Mouse (Mus musculus): ENCODE measurements around the gene Pdlim5. TPM values are rescaled to one million over a fixed set of nuclear protein-coding genes. Genes with fewer than 3 reads are reported as not detected.

The Pdlim5 gene
- total RNA-seq, 2 experiments from 2014 or later, result 18.9 to 20.4 TPM

DNA sequence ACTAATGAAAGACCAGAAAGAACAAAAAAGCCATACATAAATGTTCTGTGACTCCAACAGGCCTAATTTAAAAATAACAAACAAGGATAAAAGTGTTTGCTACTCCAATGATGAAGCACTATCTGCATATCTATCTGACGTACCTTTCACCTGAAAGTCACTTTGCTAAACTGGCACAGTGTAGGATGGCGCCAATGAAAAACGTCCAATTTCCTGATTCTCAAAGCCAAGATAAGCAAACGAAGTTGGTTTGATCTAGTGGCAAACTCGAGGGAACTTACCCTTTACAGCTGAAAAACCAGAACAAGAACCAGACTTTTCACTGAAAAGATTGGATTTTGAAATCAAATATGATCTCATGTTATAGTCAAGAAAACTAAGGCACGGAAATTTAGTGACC is 49.2 kb downstream of the Pdlim5 start:
- intact Hi-C loops (cut with DNase I), result no loop called here

DNA sequence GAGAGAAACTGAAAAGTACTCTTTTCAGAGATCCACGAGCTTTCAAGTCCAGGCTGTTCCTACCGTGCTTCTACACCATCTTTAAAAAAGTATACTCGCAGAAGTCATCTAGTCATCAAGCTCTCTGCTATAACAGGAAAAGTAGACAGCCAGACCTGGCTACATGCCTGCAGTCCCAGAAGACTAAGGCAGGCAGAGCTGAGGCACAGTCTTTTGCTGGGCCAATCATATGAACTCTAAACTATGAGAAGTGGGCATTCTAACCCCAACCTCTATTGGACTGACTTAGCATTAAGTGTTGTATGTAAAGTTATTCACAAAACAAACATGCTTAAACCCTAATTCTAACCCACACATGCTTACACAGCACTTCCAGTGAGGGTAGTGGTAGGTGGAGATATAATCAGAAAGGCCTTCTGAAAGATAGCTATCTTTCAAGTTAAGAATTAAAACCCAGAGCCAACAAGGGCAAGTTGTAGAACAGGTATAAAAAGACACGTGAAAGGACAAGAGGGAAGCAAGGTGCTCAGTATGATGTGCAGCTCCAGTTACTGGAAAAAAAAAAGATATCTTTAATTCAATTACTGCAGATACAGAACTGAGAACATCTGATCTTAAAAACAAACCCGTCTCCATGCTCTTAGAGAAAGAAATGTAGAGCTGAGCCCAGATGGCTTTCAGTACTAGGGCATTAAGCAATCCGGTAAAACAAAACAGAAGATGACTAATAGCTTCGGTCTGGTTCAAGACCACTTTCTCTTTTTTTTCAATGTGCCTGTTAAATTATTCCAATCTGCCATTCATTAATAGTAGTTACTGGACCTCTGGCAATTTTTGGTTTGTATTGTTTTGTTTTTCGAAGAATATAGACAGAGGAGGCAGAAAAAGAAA is 50.0 kb downstream of the Pdlim5 start:
- intact Hi-C loops (cut with DNase I), result no loop called here
- DNase-seq (ENCODE audit: low spot score in 2 of 2), result no peak

More for the DNA sequence above, 49.2 kb downstream of the Pdlim5 start:
- DNase-seq (ENCODE audit: low spot score in 2 of 2), result no peak

DNA sequence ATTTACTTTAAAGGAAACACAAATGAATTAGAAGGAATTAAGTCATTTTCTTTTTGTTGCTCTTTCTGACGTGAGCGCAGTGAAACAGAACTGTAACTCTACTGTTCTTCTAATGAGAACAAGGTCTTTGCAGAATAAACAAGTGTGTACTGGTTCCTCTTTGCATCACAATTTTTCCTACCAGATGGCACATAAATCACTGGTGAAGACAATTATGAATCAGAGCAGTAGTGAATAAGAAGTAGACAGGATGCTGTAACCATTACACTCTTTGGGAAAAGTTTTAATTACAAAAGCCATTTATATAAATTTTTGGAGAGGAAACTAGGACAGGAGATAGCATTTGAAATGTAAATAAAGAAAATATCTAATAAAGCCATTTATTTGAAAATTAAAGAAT is 51.7 kb downstream of the Pdlim5 start:
- intact Hi-C loops (cut with DNase I), result no loop called here
- no peak for DNase-seq (ENCODE audit: low spot score in 2 of 2)

DNA sequence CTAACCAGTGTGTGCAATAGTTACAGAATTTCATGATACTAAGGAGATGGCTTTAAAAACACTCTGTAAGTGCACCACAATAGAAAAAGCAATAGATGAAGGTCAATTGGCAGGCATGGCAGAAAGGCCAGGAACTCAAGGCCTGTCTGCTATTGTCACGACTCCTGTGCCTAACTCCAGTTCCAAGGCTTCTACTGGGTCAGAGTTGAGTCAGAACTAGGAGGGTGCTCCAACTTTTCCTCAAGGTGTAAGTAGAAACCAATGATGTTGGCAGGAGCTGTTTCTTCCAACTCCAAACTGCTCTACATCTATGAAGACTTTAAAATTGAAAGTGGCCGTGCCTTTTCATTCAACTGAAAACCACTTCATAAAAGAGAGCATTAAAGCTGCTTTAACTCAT is 54.8 kb downstream of the Pdlim5 start:
- DNase-seq (ENCODE audit: low spot score in 2 of 2), result no peak
- intact Hi-C loops (cut with DNase I), result no loop called here

DNA sequence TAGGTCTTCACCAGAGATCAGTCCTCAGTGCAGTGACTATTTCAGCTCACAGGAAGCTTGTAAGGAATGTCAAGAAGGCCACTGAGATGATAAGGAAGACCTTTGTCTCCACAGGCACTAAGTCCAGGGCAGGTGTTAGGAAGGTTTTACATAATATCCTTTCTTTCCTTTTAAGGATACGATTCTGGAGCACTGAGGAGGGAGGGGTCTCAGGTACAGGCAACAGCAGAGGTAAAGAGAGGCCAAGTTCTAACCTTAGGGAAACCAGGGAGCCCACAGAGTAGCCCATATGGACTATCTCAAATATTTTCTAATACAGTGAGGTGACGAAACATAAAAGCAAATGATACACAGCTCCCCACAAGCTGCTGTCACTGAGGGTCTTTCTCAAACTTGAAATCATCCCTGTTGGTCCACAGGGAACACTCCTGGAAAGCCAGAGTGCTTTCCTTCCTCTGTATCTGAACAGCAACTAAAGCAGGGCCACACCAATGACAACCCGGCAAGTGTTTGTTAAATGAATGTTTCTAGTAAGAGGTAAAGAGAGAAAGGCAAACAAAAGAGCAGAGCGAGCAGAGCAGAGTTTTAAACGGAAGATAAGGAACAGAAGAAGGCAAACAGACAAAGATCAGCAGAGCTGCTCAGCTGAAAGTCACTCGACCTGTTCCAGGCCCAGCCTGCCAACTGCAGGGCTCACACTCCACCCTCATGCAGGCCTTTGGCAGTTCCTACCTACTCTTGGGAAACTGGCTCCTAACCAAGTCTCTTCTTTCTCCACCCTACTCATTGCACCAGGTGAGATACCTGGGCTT is 55.9 kb downstream of the Pdlim5 start:
- intact Hi-C loops (cut with DNase I), result no loop called here
- DNase-seq (ENCODE audit: low spot score in 2 of 2), result no peak

DNA sequence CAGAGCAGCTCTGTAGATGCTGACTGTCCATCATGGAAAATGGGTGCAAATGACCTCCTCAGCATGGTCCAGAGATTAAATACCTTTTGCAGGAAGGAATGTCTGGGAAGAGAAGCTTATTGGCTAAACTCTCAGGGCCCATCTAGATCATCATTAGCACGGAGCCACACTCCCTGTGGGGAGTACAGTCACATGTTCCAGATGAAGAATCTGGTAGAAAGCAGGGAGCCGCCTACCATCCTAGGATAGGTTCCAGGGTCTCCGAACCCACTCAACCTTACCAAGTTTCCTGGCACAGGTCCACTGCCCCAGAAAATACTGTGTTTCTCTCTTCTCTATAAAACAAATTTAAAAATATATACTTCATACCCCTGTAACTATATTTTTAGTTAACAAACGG is 57.4 kb downstream of the Pdlim5 start:
- DNase-seq (ENCODE audit: low spot score in 2 of 2), result no peak
- intact Hi-C loops (cut with DNase I), result no loop called here

DNA sequence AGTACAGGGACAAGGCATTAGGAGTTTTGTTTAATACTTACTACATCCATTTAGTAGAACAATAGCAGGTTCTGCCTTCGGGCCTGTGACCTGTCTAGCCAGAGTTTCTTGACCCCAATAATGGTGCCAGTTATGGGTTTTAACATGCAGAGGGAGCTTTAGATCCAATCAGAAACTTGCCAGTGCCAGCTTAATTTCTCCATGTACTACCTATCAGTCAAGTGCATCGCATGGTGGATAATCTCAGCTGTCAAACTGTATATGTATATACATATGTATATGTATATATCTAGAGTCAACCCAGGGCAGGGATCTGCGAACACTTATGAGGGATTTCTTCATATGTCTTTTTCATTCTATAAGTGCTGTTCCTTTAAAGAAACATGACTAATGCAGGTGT is 61.0 kb downstream of the Pdlim5 start:
- intact Hi-C loops (cut with DNase I), result no loop called here
- no peak for DNase-seq (ENCODE audit: low spot score in 2 of 2)

DNA sequence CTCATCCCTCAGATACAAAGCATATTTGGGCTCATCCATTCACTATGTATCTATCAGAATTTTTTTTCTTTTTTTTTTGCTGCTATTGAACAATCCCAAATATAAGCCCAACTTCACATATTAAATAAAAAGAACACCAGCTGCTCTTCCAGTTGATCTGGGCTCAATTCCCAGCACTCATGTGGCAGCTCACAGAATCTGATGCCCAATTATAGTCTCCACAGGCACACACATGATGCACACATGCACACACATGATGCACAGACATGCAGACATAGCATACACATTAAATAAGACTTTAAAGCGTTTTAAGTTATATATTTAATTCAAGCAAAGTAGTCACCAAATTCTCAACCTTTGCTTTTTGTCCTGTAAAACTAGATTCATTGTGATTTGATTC is 62.0 kb downstream of the Pdlim5 start:
- intact Hi-C loops (cut with DNase I), result no loop called here
- peak in 1 of 2 experiments; percentile 5 for DNase-seq (ENCODE audit: low spot score in 2 of 2)

DNA sequence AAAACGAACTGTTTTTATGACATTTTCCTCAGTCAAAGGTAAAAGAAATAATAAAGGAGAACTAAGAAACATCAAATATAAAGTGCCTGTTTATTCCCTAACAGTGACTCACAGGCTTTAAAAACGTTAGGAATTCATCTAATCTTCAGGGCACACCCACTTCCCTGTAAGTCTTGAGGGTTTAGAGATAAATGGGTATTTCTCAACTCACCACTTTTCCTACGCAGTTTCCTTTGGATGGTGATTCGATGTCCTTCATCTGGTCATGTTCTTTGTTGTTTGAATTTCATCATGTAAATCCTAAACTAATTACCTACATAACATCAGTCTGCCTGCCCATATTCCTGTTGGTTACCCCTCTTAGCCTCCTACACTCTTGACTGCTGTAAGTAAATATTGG is 62.8 kb downstream of the Pdlim5 start:
- DNase-seq (ENCODE audit: low spot score in 2 of 2), result no peak
- intact Hi-C loops (cut with DNase I), result no loop called here

DNA sequence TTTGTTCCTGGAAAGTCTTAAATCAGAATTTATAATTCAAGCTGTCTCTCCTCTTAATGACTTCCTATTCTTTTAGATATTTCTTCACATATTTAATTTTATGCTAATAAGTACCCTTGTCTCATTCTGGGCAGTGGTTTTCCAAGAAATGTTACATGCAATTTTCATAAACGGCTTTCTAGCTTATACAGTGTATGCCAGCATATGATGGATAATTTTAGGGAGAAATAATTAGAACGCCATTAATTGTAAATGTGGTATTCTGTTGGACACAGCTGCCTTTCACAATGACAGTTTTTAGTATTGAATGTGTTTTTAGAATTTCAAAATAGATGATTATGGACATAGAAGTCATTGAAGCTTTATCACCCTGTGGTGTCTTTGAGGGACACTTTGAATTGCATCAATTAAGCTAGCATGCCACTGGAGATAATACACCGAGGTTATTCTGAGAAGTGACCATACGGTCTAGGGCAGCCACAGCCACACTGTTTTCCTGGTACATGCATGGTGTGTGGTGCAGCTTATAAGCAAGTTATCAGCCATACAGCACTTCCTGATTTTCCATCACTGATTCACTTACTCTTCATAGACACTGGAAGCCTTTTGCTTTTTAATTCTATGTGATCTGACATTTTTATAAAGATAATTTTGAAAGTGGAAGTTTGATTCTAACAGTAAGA is 63.5 kb downstream of the Pdlim5 start:
- intact Hi-C loops (cut with DNase I), result no loop called here
- no peak for DNase-seq (ENCODE audit: low spot score in 2 of 2)

DNA sequence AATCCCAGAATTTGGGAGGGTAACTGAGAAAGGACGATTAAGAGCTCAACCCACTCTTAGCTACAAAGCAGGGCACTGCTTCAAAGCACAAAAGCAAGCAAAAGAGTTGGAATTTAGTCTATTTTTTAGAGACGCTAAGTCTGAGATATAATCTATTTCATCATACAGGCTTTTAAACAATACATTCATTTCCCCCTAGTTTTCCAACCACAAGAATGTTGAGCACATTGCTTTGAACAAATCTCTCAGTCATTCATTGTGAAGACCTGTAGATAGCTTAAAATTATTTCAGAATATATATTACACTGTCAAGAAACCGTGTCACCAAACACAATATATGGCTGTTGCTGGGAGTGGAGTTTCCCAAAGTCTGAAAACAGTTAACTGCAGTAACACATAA is 65.1 kb downstream of the Pdlim5 start:
- intact Hi-C loops (cut with DNase I), result no loop called here
- DNase-seq (ENCODE audit: low spot score in 2 of 2), result no peak

DNA sequence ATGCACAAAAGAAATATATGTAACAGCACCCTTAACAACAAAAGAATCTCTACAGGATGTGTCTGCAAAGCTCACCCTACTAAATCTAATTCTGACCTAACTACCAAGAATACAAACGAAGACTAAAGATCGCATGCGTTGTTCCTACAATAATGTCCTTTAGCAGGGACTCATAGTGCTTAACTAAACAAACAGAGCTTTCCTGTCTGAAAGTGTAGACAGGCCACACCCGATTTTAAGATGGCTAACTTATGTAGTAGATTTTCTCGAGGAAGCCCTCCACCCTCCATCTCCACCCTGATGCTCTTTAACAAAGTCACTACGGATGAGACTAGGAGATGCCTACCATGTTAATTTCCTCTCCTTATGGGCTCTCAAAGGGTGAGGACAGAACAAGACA is 71.9 kb downstream of the Pdlim5 start:
- intact Hi-C loops (cut with DNase I), result no loop called here
- no peak for DNase-seq (ENCODE audit: low spot score in 2 of 2)

DNA sequence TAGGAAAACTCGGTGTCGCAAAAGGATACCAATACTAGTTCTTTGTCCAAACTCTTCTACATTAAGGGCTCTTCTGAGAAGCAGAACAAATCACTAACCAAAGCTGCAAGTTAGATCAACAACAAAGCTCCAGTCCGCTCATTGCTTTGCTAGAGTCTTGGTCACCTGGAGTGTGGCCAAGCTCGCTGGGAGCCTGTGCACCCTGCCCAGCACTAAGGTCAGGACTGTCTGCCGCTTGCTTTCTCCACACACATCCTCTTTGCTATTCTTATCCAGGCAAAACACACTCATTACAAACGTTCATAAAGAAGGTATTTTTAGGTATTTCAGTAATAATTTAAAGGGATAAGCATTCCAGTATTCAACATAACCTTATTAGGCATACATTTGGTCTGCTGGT is 73.6 kb downstream of the Pdlim5 start:
- intact Hi-C loops (cut with DNase I), result no loop called here
- peak in 1 of 2 experiments; percentile 26 for DNase-seq (ENCODE audit: low spot score in 2 of 2)

DNA sequence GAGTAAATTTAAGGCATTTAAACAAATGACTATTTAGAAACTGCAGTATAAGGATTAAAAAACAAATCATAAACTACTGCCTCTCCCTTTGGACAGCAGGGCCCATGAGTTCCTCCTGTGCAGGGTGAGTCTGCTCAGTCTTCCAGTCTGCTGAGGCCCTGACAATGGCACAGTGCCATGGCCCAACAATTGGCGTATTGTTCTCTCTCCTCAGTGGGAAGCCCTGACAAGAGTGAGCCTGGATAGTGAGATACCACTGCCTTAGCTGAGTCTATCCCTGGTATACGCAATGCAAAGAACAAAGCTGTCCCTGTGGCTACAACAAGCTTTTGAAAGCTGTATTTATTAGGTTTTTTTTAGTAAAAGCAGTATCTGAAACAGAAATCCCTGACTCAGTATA is 77.3 kb downstream of the Pdlim5 start:
- intact Hi-C loops (cut with DNase I), result no loop called here

DNA sequence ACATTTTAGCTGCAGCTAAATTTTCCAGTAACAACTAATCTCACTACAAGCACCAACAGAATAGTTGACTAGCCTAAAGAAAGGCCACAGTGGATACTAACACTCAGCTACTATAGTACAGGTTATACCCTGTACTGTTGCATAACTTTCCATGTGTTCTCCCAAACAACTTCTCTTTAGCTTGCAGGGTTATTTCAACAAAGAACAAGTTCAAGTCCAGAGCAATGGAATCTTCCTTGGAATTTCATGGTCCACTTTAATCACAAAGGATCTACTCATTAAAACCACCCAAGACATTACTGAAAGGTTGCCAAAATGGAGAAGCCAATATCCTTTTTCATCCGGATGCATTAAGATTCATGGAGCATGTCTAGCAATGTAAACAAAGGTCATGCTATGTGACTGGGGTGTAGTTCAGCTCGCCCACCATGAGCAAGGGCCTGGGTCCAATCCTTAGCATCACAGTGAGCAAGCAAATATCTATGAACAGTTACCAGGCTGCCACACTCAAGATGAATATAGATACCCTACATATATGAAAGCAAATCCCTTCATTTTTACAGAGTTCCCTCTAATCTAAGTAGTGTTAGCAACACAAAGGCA is 79.3 kb downstream of the Pdlim5 start:
- intact Hi-C loops (cut with DNase I), result no loop called here
- DNase-seq (ENCODE audit: low spot score in 2 of 2), result no peak

More for the DNA sequence above, 77.3 kb downstream of the Pdlim5 start:
- DNase-seq (ENCODE audit: low spot score in 2 of 2), result peak; percentile 45 to 69

DNA sequence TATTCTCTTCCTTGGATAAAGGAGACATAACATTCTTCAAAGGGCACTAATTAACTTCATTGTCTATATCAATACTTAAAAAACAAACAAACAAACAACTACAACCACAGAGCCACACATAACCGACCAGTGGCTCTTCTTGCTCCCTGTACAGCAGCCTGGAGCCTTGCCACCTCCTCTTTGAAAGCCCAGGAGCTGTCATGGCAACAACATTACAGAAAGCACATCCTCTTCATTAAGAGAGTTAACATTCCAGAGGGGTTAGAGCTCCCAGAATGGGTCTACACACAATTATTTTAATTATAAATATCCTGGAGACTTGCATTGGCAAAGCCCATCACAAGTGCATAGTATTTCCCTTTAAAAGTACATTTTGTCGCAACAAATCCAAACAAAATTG is 84.4 kb downstream of the Pdlim5 start:
- DNase-seq (ENCODE audit: low spot score in 2 of 2), result peak; percentile 23 to 25
- intact Hi-C loops (cut with DNase I), result loop anchor here (5.0 kb wide), 1 partner anchor 81 kb away; no protein-coding TSS in a partner anchor

DNA sequence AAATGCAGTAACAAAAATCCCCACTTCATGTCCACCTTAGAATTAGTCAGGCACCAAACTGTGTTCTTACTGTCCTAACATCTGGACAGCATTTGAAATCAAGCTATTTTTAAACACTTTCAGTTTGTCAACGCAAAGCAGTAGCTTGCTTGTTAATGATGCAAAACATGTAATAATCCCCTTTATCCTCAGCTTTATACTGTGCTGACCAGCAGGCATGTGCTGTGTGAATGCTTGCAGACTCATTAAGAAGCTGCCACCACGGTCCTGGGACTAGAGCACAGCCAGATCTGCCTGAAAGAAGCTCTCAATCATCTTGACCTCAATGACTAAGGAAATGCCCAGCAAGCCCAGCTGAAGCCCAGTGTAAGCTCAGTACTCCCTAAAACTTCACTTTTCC is 85.0 kb downstream of the Pdlim5 start:
- intact Hi-C loops (cut with DNase I), result loop anchor here (5.0 kb wide), 1 partner anchor 82 kb away; no protein-coding TSS in a partner anchor
- peak; percentile 8 to 20 for DNase-seq (ENCODE audit: low spot score in 2 of 2)

DNA sequence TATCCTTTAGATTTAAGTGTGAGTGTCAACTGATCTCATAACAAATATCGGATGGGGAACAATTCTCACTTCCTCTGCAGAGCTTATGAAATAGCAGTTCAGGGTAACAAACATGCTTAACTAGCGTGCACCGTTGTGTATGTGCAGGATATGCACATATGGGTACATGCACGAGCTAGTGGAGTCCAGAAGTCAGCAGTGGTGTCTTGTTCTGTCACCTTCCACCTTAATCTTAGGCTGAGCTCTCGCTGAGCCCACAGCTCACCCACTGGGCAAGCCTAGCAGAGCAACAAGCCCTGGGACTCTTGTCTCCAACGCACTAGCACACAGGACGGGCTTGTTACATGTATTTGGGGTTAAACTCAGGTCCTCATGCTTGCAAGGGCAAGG is 100.2 kb downstream of the Pdlim5 start:
- intact Hi-C loops (cut with DNase I), result loop anchor here (2.0 kb wide), 2 partner anchors 148 to 182 kb away; no protein-coding TSS in a partner anchor
- DNase-seq (ENCODE audit: low spot score in 2 of 2), result no peak

DNA sequence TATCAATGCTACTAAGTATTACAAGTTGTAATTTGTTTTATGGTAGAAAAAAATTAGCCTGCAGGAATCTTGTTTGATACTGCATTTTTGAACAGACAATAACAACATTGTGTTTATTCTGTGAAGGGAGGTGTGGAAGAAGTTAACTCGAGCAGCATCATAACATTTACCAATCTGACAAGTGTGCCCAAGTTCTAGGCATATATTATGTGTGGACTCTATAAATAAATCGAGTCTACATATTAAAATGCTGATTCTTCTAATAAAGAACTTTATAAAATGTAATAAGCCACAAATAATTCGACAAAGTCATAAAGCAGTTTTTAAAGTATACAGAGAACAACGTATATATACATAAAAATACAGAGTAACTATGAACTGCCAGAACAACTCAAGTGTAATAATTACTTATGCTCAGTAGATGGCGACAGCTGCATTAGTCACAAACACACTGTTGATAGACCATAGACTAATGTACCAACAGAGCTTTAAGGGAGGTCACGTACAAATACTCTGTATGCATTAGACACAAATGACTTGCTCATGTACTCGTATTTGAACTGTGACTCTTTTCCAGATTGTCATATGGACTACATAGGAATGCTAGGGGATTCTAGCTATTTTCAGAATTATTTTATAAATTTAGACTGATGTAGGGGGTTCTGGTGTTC is 100.7 kb downstream of the Pdlim5 start:
- intact Hi-C loops (cut with DNase I), result loop anchor here (2.0 kb wide), 2 partner anchors 148 to 182 kb away; no protein-coding TSS in a partner anchor
- DNase-seq (ENCODE audit: low spot score in 2 of 2), result peak; percentile 71 to 83

Measured in left cerebral cortex, postnatal 14 days (tissue).